Mouse (Mus musculus) CH12.LX (cell line): Measurements from ENCODE around the gene Osbpl5. TPM values are rescaled to one million over a fixed set of nuclear protein-coding genes. Genes with fewer than 3 reads are reported as not detected.

Experiments used
- DNase-seq: peaks from one replicate; pipeline ENCODE4 v3.0.0-alpha.2; 2013; ENCODE audit errors: extremely low read depth
- H3K27ac ChIP-seq: 2 replicates; pipeline ENCODE4 v1.5.1; 2012; ENCODE audit warnings: low read depth, mild to moderate bottlenecking, control low read depth, moderate library complexity; ENCODE audit not compliant: insufficient read depth
- H3K27me3 ChIP-seq: replicated peaks from 2 replicates; pipeline ENCODE3; 2012; ENCODE audit warnings: inconsistent platforms
- H3K36me3 ChIP-seq, 2 experiments: replicated peaks in 1 of 2; 2 replicates each; pipeline versions ENCODE3 to v1.6.1; 2012; ENCODE audit warnings: inconsistent platforms in 1 of 2, low read length in 1 of 2, mild to moderate bottlenecking in 1 of 2, mixed read lengths in 1 of 2, moderate library complexity in 1 of 2; ENCODE audit not compliant: control insufficient read depth in 1 of 2, insufficient read depth in 1 of 2
- H3K4me1 ChIP-seq, 2 experiments: 2 replicates each; pipeline ENCODE4 v1.6.1; 2012; ENCODE audit warnings: inconsistent platforms in 1 of 2, moderate library complexity in 1 of 2; ENCODE audit not compliant: insufficient read depth in 2 of 2, control insufficient read depth in 1 of 2
- H3K4me2 ChIP-seq: 2 replicates; pipeline ENCODE4 v1.6.1; 2012; ENCODE audit warnings: low read depth, mild to moderate bottlenecking, control low read depth; ENCODE audit not compliant: poor library complexity, insufficient read depth, severe bottlenecking
- H3K4me3 ChIP-seq, 3 experiments: fragments of 150-350 bp in 1 of 3; sonication (generic) in 1 of 3; replicated peaks in 1 of 3; 2 replicates each; pipeline versions ENCODE3 to v1.5.1; 2011 to 2012; ENCODE audit warnings: low read depth in 2 of 3, low read length in 2 of 3, mild to moderate bottlenecking in 2 of 3, moderate library complexity in 2 of 3, control low read depth in 1 of 3, improper control_type of control experiment in 1 of 3, inconsistent platforms in 1 of 3, mixed read lengths in 1 of 3; ENCODE audit not compliant: poor library complexity in 1 of 3
- H3K79me2 ChIP-seq: replicated peaks from 2 replicates; pipeline ENCODE4 v1.6.1; 2012; ENCODE audit warnings: mild to moderate bottlenecking, moderate library complexity; ENCODE audit not compliant: control insufficient read depth, poor library complexity, insufficient read depth, severe bottlenecking; ENCODE audit errors: extremely low read depth
- H3K9ac ChIP-seq: 2 replicates; pipeline ENCODE4 v1.6.1; 2012; ENCODE audit warnings: low read depth, mild to moderate bottlenecking, control low read depth, moderate library complexity; ENCODE audit not compliant: insufficient read depth
- H3K9me3 ChIP-seq: replicated peaks from 2 replicates; pipeline ENCODE3; 2012; ENCODE audit warnings: low read length, inconsistent platforms, mixed read lengths
- BHLHE40 ChIP-seq: IDR thresholded peaks from 2 replicates; pipeline ENCODE4 v1.6.1; 2011; ENCODE audit warnings: mild to moderate bottlenecking, low read depth, low read length, improper control_type of control experiment
- CHD1 ChIP-seq: IDR thresholded peaks from 2 replicates; pipeline ENCODE4 v1.6.1; 2012; ENCODE audit warnings: low read depth, low read length, improper control_type of control experiment, inconsistent platforms
- CTCF ChIP-seq, 2 experiments: IDR thresholded peaks in 1 of 2; conservative IDR thresholded peaks in 1 of 2; 2 replicates each; pipeline ENCODE4 v1.5.1; 2011 to 2012; ENCODE audit warnings: low read depth in 2 of 2, low read length in 2 of 2, improper control_type of control experiment in 1 of 2, inconsistent platforms in 1 of 2, mild to moderate bottlenecking in 1 of 2, moderate library complexity in 1 of 2
- E2F4 ChIP-seq: IDR thresholded peaks from 2 replicates; pipeline ENCODE4 v1.6.1; 2011; ENCODE audit warnings: low read depth, low read length, improper control_type of control experiment; ENCODE audit not compliant: insufficient replicate concordance
- EP300 ChIP-seq: IDR thresholded peaks from 2 replicates; pipeline ENCODE4 v1.6.1; 2011; ENCODE audit warnings: low read length, improper control_type of control experiment
- ETS1 ChIP-seq: conservative IDR thresholded peaks from 2 replicates; pipeline ENCODE4 v1.6.1; 2012; ENCODE audit warnings: low read depth, mild to moderate bottlenecking, inconsistent platforms, low read length, improper control_type of control experiment, moderate library complexity
- GABPA ChIP-seq: IDR thresholded peaks from 2 replicates; pipeline ENCODE4 v1.6.1; 2012; ENCODE audit warnings: low read depth, low read length, improper control_type of control experiment, inconsistent platforms; ENCODE audit not compliant: insufficient replicate concordance
- HCFC1 ChIP-seq: IDR thresholded peaks from 2 replicates; pipeline ENCODE4 v1.6.1; 2012; ENCODE audit warnings: low read depth, mild to moderate bottlenecking, inconsistent platforms, low read length, improper control_type of control experiment
- IRF4 ChIP-seq: IDR thresholded peaks from 2 replicates; pipeline ENCODE4 v1.6.1; 2014; ENCODE audit warnings: low read depth, mild to moderate bottlenecking, inconsistent platforms, low read length, improper control_type of control experiment
- JUN ChIP-seq: IDR thresholded peaks from 2 replicates; pipeline ENCODE4 v1.6.1; 2011; ENCODE audit warnings: low read depth, mild to moderate bottlenecking, low read length, improper control_type of control experiment, moderate library complexity; ENCODE audit not compliant: insufficient read depth
- KAT2A ChIP-seq: IDR thresholded peaks from 2 replicates; pipeline ENCODE4 v1.6.1; 2012; ENCODE audit warnings: low read length, improper control_type of control experiment, inconsistent platforms; ENCODE audit not compliant: insufficient replicate concordance
- MAX ChIP-seq: IDR thresholded peaks from 2 replicates; pipeline ENCODE4 v1.6.1; 2011; ENCODE audit warnings: low read length, improper control_type of control experiment
- MAZ ChIP-seq: IDR thresholded peaks from 2 replicates; pipeline ENCODE4 v1.6.1; 2012; ENCODE audit warnings: low read depth, mild to moderate bottlenecking, inconsistent platforms, low read length, improper control_type of control experiment, moderate library complexity
- MEF2A ChIP-seq: IDR thresholded peaks from 2 replicates; pipeline ENCODE4 v1.6.1; 2014; ENCODE audit warnings: low read depth, mild to moderate bottlenecking, inconsistent platforms, low read length, improper control_type of control experiment, borderline replicate concordance
- MXI1 ChIP-seq: IDR thresholded peaks from 2 replicates; pipeline ENCODE4 v1.6.1; 2011; ENCODE audit warnings: mild to moderate bottlenecking, low read depth, low read length, improper control_type of control experiment
- MYC ChIP-seq: IDR thresholded peaks from 2 replicates; pipeline ENCODE4 v1.6.1; 2011; ENCODE audit warnings: low read depth, mild to moderate bottlenecking, improper control_type of control experiment, low read length
- NELFE ChIP-seq: IDR thresholded peaks from 2 replicates; pipeline ENCODE4 v1.6.1; 2011; ENCODE audit warnings: low read depth, low read length, improper control_type of control experiment
- POLR2A ChIP-seq: IDR thresholded peaks from 2 replicates; pipeline ENCODE4 v1.6.1; 2011; ENCODE audit warnings: low read depth, mild to moderate bottlenecking, improper control_type of control experiment, low read length
- RAD21 ChIP-seq: IDR thresholded peaks from 2 replicates; pipeline ENCODE4 v1.6.1; 2011; ENCODE audit warnings: low read depth, mild to moderate bottlenecking, low read length, improper control_type of control experiment, moderate library complexity
- RCOR1 ChIP-seq: conservative IDR thresholded peaks from 2 replicates; pipeline ENCODE4 v1.6.1; 2012; ENCODE audit warnings: low read depth, mild to moderate bottlenecking, inconsistent platforms, low read length, improper control_type of control experiment
- SIN3A ChIP-seq: IDR thresholded peaks from 2 replicates; pipeline ENCODE4 v1.6.1; 2012; ENCODE audit warnings: low read length, improper control_type of control experiment, inconsistent platforms
- TBP ChIP-seq: conservative IDR thresholded peaks from 2 replicates; pipeline ENCODE4 v1.6.1; 2011; ENCODE audit warnings: low read depth, low read length, improper control_type of control experiment
- TCF12 ChIP-seq: IDR thresholded peaks from 2 replicates; pipeline ENCODE4 v1.6.1; 2014; ENCODE audit warnings: low read depth, mild to moderate bottlenecking, inconsistent platforms, low read length, improper control_type of control experiment
- USF1 ChIP-seq: IDR thresholded peaks from 2 replicates; pipeline ENCODE4 v1.6.1; 2014; ENCODE audit warnings: low read depth, mild to moderate bottlenecking, inconsistent platforms, low read length, improper control_type of control experiment
- USF2 ChIP-seq: conservative IDR thresholded peaks from 2 replicates; pipeline ENCODE4 v1.6.1; 2011; ENCODE audit warnings: low read depth, low read length, improper control_type of control experiment
- ZC3H11A ChIP-seq: IDR thresholded peaks from 2 replicates; pipeline ENCODE4 v1.6.1; 2012; ENCODE audit warnings: low read depth, mild to moderate bottlenecking, inconsistent platforms, low read length, improper control_type of control experiment
- ZKSCAN1 ChIP-seq: IDR thresholded peaks from 2 replicates; pipeline ENCODE4 v1.6.1; 2012; ENCODE audit warnings: low read depth, inconsistent platforms, low read length, improper control_type of control experiment, borderline replicate concordance
- ZNF384 ChIP-seq: IDR thresholded peaks from 2 replicates; pipeline ENCODE4 v1.6.1; 2012; ENCODE audit warnings: low read depth, low read length, improper control_type of control experiment, inconsistent platforms
- dilution Hi-C: fragments of 300-500 bp; cut with MboI; formaldehyde crosslinking; loops from 2 replicates; pipeline ENCODE4 v1.14.3; 2020; ENCODE audit warnings: low sequenced_read_pairs; ENCODE audit not compliant: extremely low pct_unique_long_range_greater_than_20kb, extremely low pct_ligation_motif_present
- in situ Hi-C: fragments of 300-500 bp; cut with MboI; formaldehyde crosslinking; loops from 3 replicates; pipeline ENCODE4 v1.14.3; 2019; ENCODE audit warnings: low sequenced_read_pairs, low pct_ligation_motif_present, low pct_unique_long_range_greater_than_20kb, mixed read lengths
- polyA plus RNA-seq: library from polyadenylated mRNA; unstranded; fragments of >175 nt; gene quantifications from 2 replicates; pipeline ENCODE4 v1.2.1, GENCODE M21; 2012; ENCODE audit warnings: low read depth; ENCODE audit not compliant: insufficient read length
- total RNA-seq, 2 experiments: library from RNA; depleted of rRNA; stranded (reverse); fragments of 300-350 nt in 1 of 2; fragments of >200 nt in 1 of 2; gene quantifications; 2 replicates each; pipeline ENCODE4 v1.2.3; 2012 to 2014

Gene Osbpl5
- total and polyA plus RNA-seq, 3 experiments: 1.1 to 2.2 (median 1.7) TPM

- dilution Hi-C loops (no loop called here), in situ Hi-C loops (loop anchor here (5.0 kb wide), 1 partner anchor 45 kb away; no protein-coding TSS in a partner anchor)
- no peak overlapping the region for H3K4me2 ChIP-seq
- H3K4me1 ChIP-seq: peaks cover 1 to 6% of the 10 kb centered on the region in 2 experiments
- H3K9ac ChIP-seq: no peak overlapping the region
- DNase-seq: no peak
- peaks cover 66% of the 10 kb centered on the region for H3K27me3 ChIP-seq
- H3K9me3 ChIP-seq: no peaks in the 10 kb centered on the region
- H3K79me2 ChIP-seq: no peaks in the 10 kb centered on the region
- H3K4me3 ChIP-seq: no peak overlapping the region
- H3K36me3 ChIP-seq: no peaks in the 10 kb centered on the region
- no peak for TF ChIP-seq MAZ
- TF ChIP-seq MAX: no peak
- TF ChIP-seq SIN3A: no peak
- no peak for TF ChIP-seq IRF4
- TF ChIP-seq RAD21: no peak
- no peak for TF ChIP-seq GABPA
- no peak for TF ChIP-seq POLR2A
- no peak for TF ChIP-seq USF2
- TF ChIP-seq RCOR1: no peak
- TF ChIP-seq MXI1: no peak
- no peak for TF ChIP-seq CTCF (conservative IDR thresholded peaks at IDR 0.05 in 1 of 2, IDR thresholded peaks at IDR 0.05 in 1 of 2; ENCODE audit: low read depth in 2 of 2, low read length in 2 of 2)
- TF ChIP-seq JUN: no peak
- TF ChIP-seq CHD1: no peak
- no peak for TF ChIP-seq TBP
- no peak overlapping the region for H3K27ac ChIP-seq
Observed at GRCm38 (mm10) chr7:143752606-143753005, 4.2 kb downstream of the Osbpl5 start.

DNA sequence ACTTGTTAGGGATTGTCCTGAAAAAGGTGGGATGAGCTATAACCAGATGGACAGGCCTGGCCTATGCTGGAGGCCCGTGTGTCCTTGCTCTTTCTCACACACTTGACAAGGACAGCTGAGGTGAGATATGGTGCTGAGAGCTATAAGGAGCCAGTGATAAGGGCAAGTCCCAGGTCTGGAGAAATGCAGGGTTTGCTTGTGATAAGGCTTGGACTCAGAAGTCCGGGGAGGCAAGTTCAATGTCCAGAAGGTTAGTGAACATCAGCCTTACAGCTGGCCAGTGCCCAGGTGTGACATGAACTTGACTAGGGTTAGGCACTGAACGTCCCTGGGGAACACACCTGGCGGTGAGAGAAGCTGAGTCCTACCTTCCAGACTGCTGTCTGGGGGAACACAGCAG lies 4.7 kb downstream of the Osbpl5 start:
- Histone ChIP-seq H3K9ac (no peak overlapping the region), H3K4me1 (peaks cover 0 to 4% of the 10 kb centered on the region in 2 experiments; a peak in 3 of 4 replicates), H3K36me3 (no peaks in the 10 kb centered on the region), H3K79me2 (no peaks in the 10 kb centered on the region), H3K9me3 (no peaks in the 10 kb centered on the region), H3K4me3 (no peak overlapping the region), H3K27ac (no peak overlapping the region), H3K27me3 (peaks cover 64% of the 10 kb centered on the region), H3K4me2 (no peak overlapping the region)
- TF ChIP-seq MAX (no peak), ETS1 (no peak), MEF2A (no peak), E2F4 (no peak), TBP (no peak), HCFC1 (no peak), ZKSCAN1 (no peak), NELFE (no peak), BHLHE40 (no peak), IRF4 (no peak), ZC3H11A (no peak), KAT2A (no peak), TCF12 (no peak), EP300 (no peak), CHD1 (no peak), USF1 (no peak), MYC (no peak), USF2 (no peak), MAZ (no peak), ZNF384 (no peak)
- in situ Hi-C loops (loop anchor here (5.0 kb wide), 1 partner anchor 45 kb away; no protein-coding TSS in a partner anchor), dilution Hi-C loops (no loop called here)
- DNase-seq: no peak
